Mouse (Mus musculus) kidney, adult 18-20 months (tissue): Measurements from ENCODE around the gene Bend3.

Source experiments
- DNase-seq: peaks from one replicate; pipeline ENCODE4 v3.0.0; 2021

Gene Bend3

DNA sequence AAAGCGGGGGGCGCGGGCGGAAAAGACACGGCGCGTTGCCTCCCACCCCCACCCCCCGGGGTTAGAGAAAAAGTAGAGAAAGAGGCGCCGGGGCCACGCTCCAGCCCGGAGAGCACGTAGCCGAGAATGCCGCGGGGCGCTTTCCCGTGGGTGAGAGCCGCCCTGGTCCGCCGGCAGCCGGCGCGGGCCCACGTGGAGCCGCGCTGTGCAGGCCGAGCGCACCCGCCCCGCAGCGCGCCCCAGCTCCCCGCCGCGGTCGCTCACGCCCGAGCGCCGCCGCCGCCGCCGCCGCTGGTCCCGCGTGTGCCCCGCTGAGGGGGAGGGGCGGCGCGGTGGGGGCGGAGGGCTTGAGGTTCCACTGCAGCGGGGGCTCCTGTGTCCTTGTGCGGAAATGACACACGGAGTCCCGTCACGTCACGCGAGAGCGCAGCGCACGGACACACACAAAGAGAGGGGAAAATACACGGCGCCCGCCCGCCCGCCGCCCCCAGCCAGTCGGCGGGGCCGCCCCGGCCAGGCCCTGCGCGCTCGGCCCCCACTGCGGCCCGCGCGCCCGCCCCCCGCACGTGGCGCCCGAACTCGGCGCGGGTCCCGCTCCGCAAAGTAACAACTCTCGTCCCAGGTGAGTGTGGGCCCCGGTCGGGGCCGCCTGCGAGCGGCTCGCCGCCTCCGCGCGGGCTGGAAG lies at the start of gene Bend3:
TSS of gene Bend3 (plus strand) at position 81 of the 685 bp plus-strand sequence.
- DNase-seq, result no peak

GRCm38 (mm10) chr10:43430606-43431005 lies 48.0 kb upstream of the Bend3 start:
- no peak for DNase-seq

- no peak for DNase-seq
Measured at GRCm38 (mm10) chr10:43434326-43434725, 44.3 kb upstream of the Bend3 start.

- no peak for DNase-seq
Measured at GRCm38 (mm10) chr10:43435757-43436156, 42.9 kb upstream of the Bend3 start.

GRCm38 (mm10) chr10:43439492-43439941 lies 39.1 kb upstream of the Bend3 start:
- no peak for DNase-seq

DNA sequence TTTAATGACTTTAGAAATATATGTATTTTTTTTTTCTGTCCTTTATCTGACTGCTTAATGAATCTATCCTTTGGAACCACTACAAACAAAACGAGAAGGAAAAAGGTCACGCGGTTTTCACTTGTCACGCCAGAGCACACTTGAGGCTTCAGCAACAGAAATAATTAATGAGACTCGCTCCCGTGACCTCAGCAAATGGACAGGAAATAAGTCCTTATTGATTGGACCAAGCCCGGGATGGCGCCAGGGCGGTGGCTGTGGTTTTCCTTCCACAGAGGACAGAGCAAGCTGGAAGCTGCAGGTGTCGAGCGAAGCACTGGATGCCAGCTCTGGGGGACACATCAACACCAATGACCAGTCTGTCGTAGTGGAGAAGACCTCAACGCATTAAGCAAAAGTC lies 38.6 kb upstream of the Bend3 start:
- DNase-seq, result peak; percentile 54

DNA sequence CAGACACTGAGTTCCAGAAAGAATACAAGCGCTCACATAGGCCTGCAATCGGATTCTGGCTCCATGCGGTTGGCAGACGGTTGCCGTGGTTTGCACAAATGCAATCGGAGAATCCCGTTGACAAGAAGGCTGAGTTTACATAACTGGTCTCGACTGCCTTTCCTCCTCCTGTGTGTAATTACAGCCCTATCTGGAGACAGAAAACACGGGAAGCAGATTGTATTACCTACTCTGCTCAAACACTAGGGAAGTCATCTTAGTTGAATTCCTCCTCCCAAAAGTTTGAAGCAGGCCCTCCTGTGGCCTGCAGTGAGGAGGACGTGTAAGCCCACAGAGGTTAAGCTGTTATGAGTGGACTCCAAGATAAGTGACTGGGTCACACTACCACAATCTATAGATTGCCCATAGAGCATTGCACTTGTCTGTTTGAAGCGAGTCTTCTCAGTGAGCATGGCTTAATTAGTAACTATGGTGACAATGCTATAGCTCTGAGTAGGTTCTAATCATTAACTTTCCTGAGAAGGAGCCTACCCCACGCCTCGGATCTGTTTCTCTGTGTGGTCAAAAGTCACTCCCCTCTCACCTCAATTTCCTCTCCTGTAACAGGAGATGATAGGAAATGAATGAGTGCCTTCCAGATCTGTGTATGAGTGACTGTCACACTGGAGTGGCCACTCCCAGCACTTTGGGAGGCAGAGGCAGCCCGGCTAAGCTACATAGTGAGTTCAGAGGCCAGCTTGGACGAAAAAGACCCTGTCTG lies 37.5 kb upstream of the Bend3 start:
- DNase-seq, result peak; percentile 38

GRCm38 (mm10) chr10:43448656-43449055 lies 30.0 kb upstream of the Bend3 start:
- DNase-seq, result no peak

GRCm38 (mm10) chr10:43451848-43452662 lies 26.6 kb upstream of the Bend3 start:
- peak; percentile 81 for DNase-seq

DNA sequence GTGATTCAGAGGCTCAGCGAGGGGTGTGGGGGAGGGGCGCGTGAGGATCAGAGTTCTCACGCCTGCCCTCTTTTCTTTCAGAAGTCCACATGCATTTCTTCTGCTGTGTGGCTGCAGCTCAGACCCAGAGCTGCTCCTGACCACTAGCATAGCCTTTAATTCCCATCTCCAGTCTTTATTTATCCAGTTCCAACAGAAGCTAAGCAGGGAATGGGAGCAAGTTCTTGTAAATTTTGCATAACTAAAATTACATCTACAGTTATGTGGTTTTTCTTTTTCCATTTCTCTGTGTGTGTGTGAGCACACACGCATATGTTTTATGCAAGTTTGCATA lies 26.0 kb upstream of the Bend3 start:
- DNase-seq, result no peak

- DNase-seq, result no peak
Measured at GRCm38 (mm10) chr10:43454219-43454618, 24.4 kb upstream of the Bend3 start.

GRCm38 (mm10) chr10:43454671-43455070 lies 24.0 kb upstream of the Bend3 start:
- DNase-seq, result no peak

GRCm38 (mm10) chr10:43462821-43463220 lies 15.8 kb upstream of the Bend3 start:
- DNase-seq, result no peak

GRCm38 (mm10) chr10:43463227-43463626 lies 15.4 kb upstream of the Bend3 start:
- DNase-seq, result no peak

GRCm38 (mm10) chr10:43466223-43466622 lies 12.4 kb upstream of the Bend3 start:
- DNase-seq, result no peak

DNA sequence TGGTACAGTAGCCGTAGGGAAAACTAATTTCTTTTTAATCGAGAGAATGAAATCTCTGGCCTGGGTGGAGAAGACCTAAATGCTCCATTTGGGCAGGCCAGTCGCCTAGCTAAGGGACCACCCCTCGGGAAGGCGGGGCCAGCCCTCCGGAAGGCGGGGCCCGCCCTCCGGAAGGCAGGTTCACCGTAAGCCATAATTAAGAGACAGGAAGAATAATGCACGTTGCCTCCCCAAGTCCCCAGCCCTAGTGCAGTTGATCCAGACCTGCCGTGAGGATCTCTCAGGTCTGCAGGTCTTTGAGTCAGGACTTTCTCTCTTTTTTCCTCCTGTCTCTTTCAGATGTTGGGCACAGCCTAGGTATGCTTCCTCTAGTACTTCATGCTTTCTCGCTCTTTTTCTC lies 11.0 kb upstream of the Bend3 start:
- no peak for DNase-seq

- no peak for DNase-seq
Measured at GRCm38 (mm10) chr10:43468293-43468692, 10.3 kb upstream of the Bend3 start.

DNA sequence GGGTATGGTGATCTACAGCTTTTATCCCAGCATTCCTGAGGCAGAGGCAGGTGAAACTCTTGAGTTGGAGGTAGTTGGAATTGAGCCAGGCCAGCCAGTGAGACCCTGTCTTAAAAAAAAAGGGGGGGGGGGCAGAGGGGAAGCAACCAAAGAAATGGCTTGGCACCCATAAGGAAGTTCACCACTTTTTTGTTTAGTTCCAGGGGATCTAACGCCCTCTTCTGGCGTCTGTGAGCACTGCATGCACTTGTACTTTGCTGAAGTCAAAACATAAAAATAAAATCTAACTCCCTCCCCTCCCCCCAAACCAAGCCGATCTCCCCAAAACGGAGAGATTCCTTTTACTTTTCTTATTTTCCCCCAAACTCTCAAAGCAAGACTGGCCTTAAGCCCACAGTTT lies 3.3 kb upstream of the Bend3 start:
- peak; percentile 48 for DNase-seq

GRCm38 (mm10) chr10:43477459-43477858 lies 1.2 kb upstream of the Bend3 start:
- DNase-seq, result no peak

GRCm38 (mm10) chr10:43477865-43478681 lies 558 bp upstream of the Bend3 start:
- DNase-seq, result peak; percentile 68

GRCm38 (mm10) chr10:43479436-43480157 lies 966 bp downstream of the Bend3 start:
- DNase-seq, result peak; percentile 89
